Mouse (Mus musculus): ENCODE results near the gene Pax4. TPM values are rescaled to one million over a fixed set of nuclear protein-coding genes. Genes with fewer than 3 reads are reported as not detected.

The Pax4 gene
- total and polyA plus RNA-seq, 3 experiments = not detected

GRCm38 (mm10) chr6:28399791-28400190, 49.4 kb downstream of the Pax4 start:
- DNase-seq = no peak
- peaks cover 3% of the 10 kb centered on the region; the same call in 1 of the 2 replicates for H3K27me3 ChIP-seq (ENCODE audit: control insufficient read depth, insufficient read depth, low read length)
- intact Hi-C loops (cut with DNase I) = no loop called here
- H3K79me2 ChIP-seq (replicated peaks; ENCODE audit: control insufficient read depth, insufficient read depth, low read length) = no peaks in the 10 kb centered on the region
- 94% methylated on average over 4 of the region's 4 CpGs for WGBS
- H3K4me1 ChIP-seq (ENCODE audit: control insufficient read depth, insufficient read depth, low read length) = no peaks in the 10 kb centered on the region
- no peak overlapping the region for H3K4me3 ChIP-seq
- TF ChIP-seq CTCF (IDR thresholded peaks at IDR 0.05) (peak; percentile 40), EP300 (IDR thresholded peaks at IDR 0.05; ENCODE audit: insufficient read depth, low read depth, low read length) (no peak), POLR2A (IDR thresholded peaks at IDR 0.05; ENCODE audit: insufficient read depth, low read depth, low read length) (no peak)
- H3K9ac ChIP-seq (ENCODE audit: low read depth, low read length) = no peak overlapping the region
- H3K36me3 ChIP-seq (ENCODE audit: control insufficient read depth, insufficient read depth, low read length) = no peaks in the 10 kb centered on the region
- no peak overlapping the region for H3K27ac ChIP-seq

DNA sequence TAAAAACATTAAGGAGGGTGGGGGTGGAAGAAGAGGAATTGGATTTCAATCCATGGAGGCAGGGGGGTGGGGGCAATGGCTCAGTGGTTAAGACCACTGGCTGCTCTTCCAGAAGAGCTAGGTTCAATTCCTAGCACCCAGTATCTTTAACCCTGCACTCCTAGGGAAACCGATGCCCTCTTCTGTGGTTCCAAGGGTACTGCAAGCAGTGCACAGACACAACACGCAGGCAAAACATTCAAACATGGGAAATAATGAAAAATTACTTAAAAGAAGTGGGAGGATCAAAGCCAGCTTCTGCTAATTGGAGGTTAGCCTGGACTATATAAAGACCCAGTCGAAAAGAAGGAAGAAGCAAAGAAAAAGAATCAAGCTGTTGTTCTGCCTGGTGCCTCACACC, 50.4 kb downstream of the Pax4 start:
- peaks cover 3% of the 10 kb centered on the region; the same call in 1 of the 2 replicates for H3K27me3 ChIP-seq (ENCODE audit: control insufficient read depth, insufficient read depth, low read length)
- 87% methylated on average over 3 of the region's 3 CpGs for WGBS

GRCm38 (mm10) chr6:28397681-28398203, 51.4 kb downstream of the Pax4 start, which contains the start of gene Zfp800:
Gene Zfp800 (minus strand): TSS chr6:28398005.
- Histone ChIP-seq H3K79me2 (replicated peaks; ENCODE audit: control insufficient read depth, insufficient read depth, low read length) (no peaks in the 10 kb centered on the region), H3K4me1 (ENCODE audit: control insufficient read depth, insufficient read depth, low read length) (no peaks in the 10 kb centered on the region), H3K27me3 (ENCODE audit: control insufficient read depth, insufficient read depth, low read length) (peaks cover 3% of the 10 kb centered on the region; the same call in 1 of the 2 replicates), H3K9ac (ENCODE audit: low read depth, low read length) (peak within 1 kb of the TSS; percentile 54), H3K4me3 (peak within 1 kb of the TSS; percentile 47), H3K27ac (no peak within 1 kb of the TSS), H3K36me3 (ENCODE audit: control insufficient read depth, insufficient read depth, low read length) (no peaks in the 10 kb centered on the region)
- DNase-seq = peak in 1 of 2 experiments; percentile 33
- 2% methylated on average over 33 of the region's 33 CpGs for WGBS
- intact Hi-C loops (cut with DNase I) = no loop called here
- TF ChIP-seq EP300 (IDR thresholded peaks at IDR 0.05; ENCODE audit: insufficient read depth, low read depth, low read length) = no peak
- no peak for TF ChIP-seq POLR2A (IDR thresholded peaks at IDR 0.05; ENCODE audit: insufficient read depth, low read depth, low read length)
- TF ChIP-seq CTCF (IDR thresholded peaks at IDR 0.05) = no peak

More for the DNA sequence above, 50.4 kb downstream of the Pax4 start:
- no peaks in the 10 kb centered on the region for H3K36me3 ChIP-seq (ENCODE audit: control insufficient read depth, insufficient read depth, low read length)
- H3K27ac ChIP-seq = no peak overlapping the region
- peak; percentile 40 for TF ChIP-seq CTCF (IDR thresholded peaks at IDR 0.05)
- TF ChIP-seq POLR2A (IDR thresholded peaks at IDR 0.05; ENCODE audit: insufficient read depth, low read depth, low read length) = no peak
- H3K9ac ChIP-seq (ENCODE audit: low read depth, low read length) = no peak overlapping the region
- no peak overlapping the region for H3K4me3 ChIP-seq
- H3K4me1 ChIP-seq (ENCODE audit: control insufficient read depth, insufficient read depth, low read length) = no peaks in the 10 kb centered on the region
- intact Hi-C loops (cut with DNase I) = no loop called here
- no peaks in the 10 kb centered on the region for H3K79me2 ChIP-seq (replicated peaks; ENCODE audit: control insufficient read depth, insufficient read depth, low read length)
- DNase-seq = no peak

GRCm38 (mm10) chr6:28396853-28397457, 52.2 kb downstream of the Pax4 start:
- TF ChIP-seq EP300 (IDR thresholded peaks at IDR 0.05; ENCODE audit: insufficient read depth, low read depth, low read length) = no peak
- no peak for TF ChIP-seq POLR2A (IDR thresholded peaks at IDR 0.05; ENCODE audit: insufficient read depth, low read depth, low read length)
- no peak for TF ChIP-seq CTCF (IDR thresholded peaks at IDR 0.05)
- Histone ChIP-seq H3K9ac (ENCODE audit: low read depth, low read length) (no peak overlapping the region), H3K4me1 (ENCODE audit: control insufficient read depth, insufficient read depth, low read length) (no peaks in the 10 kb centered on the region), H3K27me3 (ENCODE audit: control insufficient read depth, insufficient read depth, low read length) (peaks cover 3% of the 10 kb centered on the region; the same call in 1 of the 2 replicates), H3K36me3 (ENCODE audit: control insufficient read depth, insufficient read depth, low read length) (no peaks in the 10 kb centered on the region), H3K79me2 (replicated peaks; ENCODE audit: control insufficient read depth, insufficient read depth, low read length) (no peaks in the 10 kb centered on the region), H3K4me3 (peak overlapping the region; percentile 47), H3K27ac (no peak overlapping the region)
- DNase-seq = no peak
- WGBS = 10% methylated on average over 19 of the region's 19 CpGs
- intact Hi-C loops (cut with DNase I) = no loop called here

- Histone ChIP-seq H3K27ac (no peak overlapping the region), H3K4me3 (no peak overlapping the region)
Measured at GRCm38 (mm10) chr6:28396051-28396852, 52.9 kb downstream of the Pax4 start.

More at GRCm38 (mm10) chr6:28396051-28396852, 52.9 kb downstream of the Pax4 start:
- Histone ChIP-seq H3K9ac (ENCODE audit: low read depth, low read length) (no peak overlapping the region), H3K36me3 (ENCODE audit: control insufficient read depth, insufficient read depth, low read length) (no peaks in the 10 kb centered on the region), H3K27me3 (ENCODE audit: control insufficient read depth, insufficient read depth, low read length) (peaks cover 3% of the 10 kb centered on the region; the same call in 1 of the 2 replicates), H3K4me1 (ENCODE audit: control insufficient read depth, insufficient read depth, low read length) (no peaks in the 10 kb centered on the region), H3K79me2 (replicated peaks; ENCODE audit: control insufficient read depth, insufficient read depth, low read length) (no peaks in the 10 kb centered on the region)
- WGBS = 66% methylated on average over 15 of the region's 15 CpGs
- DNase-seq = no peak
- intact Hi-C loops (cut with DNase I) = no loop called here
- TF ChIP-seq CTCF (IDR thresholded peaks at IDR 0.05) (no peak), POLR2A (IDR thresholded peaks at IDR 0.05; ENCODE audit: insufficient read depth, low read depth, low read length) (no peak)

Other genes with a start within 250 kb of the Pax4 start
- 10 to 100 TPM in 1 of 2 experiments, 1 to 10 TPM in 1; 9.7 to 11.2 TPM for gene Zfp800, start 51.3 kb downstream of the Pax4 start, total RNA-seq (2021)
- gene Zfp800, start 51.3 kb downstream of the Pax4 start, polyA plus RNA-seq (2012; rRNA removed) = 1.3 and 1.6 TPM in 2 replicates
- 100 to 1,000 TPM; 150 to 162 TPM for gene Arf5, start 25.8 kb downstream of the Pax4 start, total RNA-seq (2021)
- gene Arf5, start 25.8 kb downstream of the Pax4 start, polyA plus RNA-seq (2012; rRNA removed) = 239 and 248 TPM in 2 replicates
- gene Fscn3, start 21.6 kb downstream of the Pax4 start, total RNA-seq (2021) = not detected
- gene Fscn3, start 21.6 kb downstream of the Pax4 start, polyA plus RNA-seq (2012; rRNA removed) = 0.20 TPM in 1 of 2 replicates, not detected in the other
- 1 to 10 TPM; 8.4 to 9.8 TPM for gene Gcc1, start 21.0 kb downstream of the Pax4 start, total RNA-seq (2021)
- gene Gcc1, start 21.0 kb downstream of the Pax4 start, polyA plus RNA-seq (2012; rRNA removed) = 3.2 and 3.6 TPM in 2 replicates
- gene Snd1, start 25.8 kb upstream of the Pax4 start, total RNA-seq (2021) = 10 to 100 TPM; 62.4 to 74.1 TPM
- gene Snd1, start 25.8 kb upstream of the Pax4 start, polyA plus RNA-seq (2012; rRNA removed) = 39.9 and 44.9 TPM in 2 replicates